Mouse (Mus musculus): ENCODE data around the gene Pga5.

Pga5 gene

GRCm38 (mm10) chr19:10677915-10678771 lies at the start of gene Pga5:
Gene Pga5 (minus strand): TSS chr19:10678071.
- in situ Hi-C loops (cut with MboI; ENCODE audit: unreplicated experiment in 2 of 2) = loop anchor here (5.0 to 25.0 kb wide), 2 partner anchors 34 to 1784 kb away; partner anchors contain the start of gene Mpeg1 (in 1 of the 2)

GRCm38 (mm10) chr19:10724629-10725363 lies 46.9 kb upstream of the Pga5 start:
- in situ Hi-C loops (cut with MboI; ENCODE audit: unreplicated experiment in 2 of 2) = no loop called here

- in situ Hi-C loops (cut with MboI; ENCODE audit: unreplicated experiment in 2 of 2) = no loop called here
Measured at GRCm38 (mm10) chr19:10723649-10724048, 45.8 kb upstream of the Pga5 start.

- in situ Hi-C loops (cut with MboI; ENCODE audit: unreplicated experiment in 2 of 2) = no loop called here
Measured at GRCm38 (mm10) chr19:10723084-10723483, 45.2 kb upstream of the Pga5 start.

GRCm38 (mm10) chr19:10721064-10721463 lies 43.2 kb upstream of the Pga5 start:
- in situ Hi-C loops (cut with MboI; ENCODE audit: unreplicated experiment in 2 of 2) = no loop called here

- in situ Hi-C loops (cut with MboI; ENCODE audit: unreplicated experiment in 2 of 2) = no loop called here
Measured at GRCm38 (mm10) chr19:10720524-10720923, 42.7 kb upstream of the Pga5 start.

- in situ Hi-C loops (cut with MboI; ENCODE audit: unreplicated experiment in 2 of 2) = loop anchor here (5.0 to 10.0 kb wide), 8 partner anchors 37 to 243 kb away; partner anchors contain the start of genes Slc15a3 (in 1 of the 2) and Tmem109 (in 1 of the 2)
Measured at GRCm38 (mm10) chr19:10719751-10720150, 41.9 kb upstream of the Pga5 start.

- in situ Hi-C loops (cut with MboI; ENCODE audit: unreplicated experiment in 2 of 2) = loop anchor here (5.0 to 10.0 kb wide), 8 partner anchors 36 to 244 kb away; partner anchors contain the start of genes Slc15a3 (in 1 of the 2) and Tmem109 (in 1 of the 2)
Measured at GRCm38 (mm10) chr19:10718251-10718775, 40.4 kb upstream of the Pga5 start.

GRCm38 (mm10) chr19:10715476-10715875 lies 37.6 kb upstream of the Pga5 start:
- in situ Hi-C loops (cut with MboI; ENCODE audit: unreplicated experiment in 2 of 2) = loop anchor here (5.0 to 10.0 kb wide), 8 partner anchors 33 to 247 kb away; partner anchors contain the start of genes Slc15a3 (in 1 of the 2) and Tmem109 (in 1 of the 2)

- in situ Hi-C loops (cut with MboI; ENCODE audit: unreplicated experiment in 2 of 2) = loop anchor here (5.0 to 10.0 kb wide), 9 partner anchors 33 to 247 kb away; partner anchors contain the start of genes Pga5 (in 1 of the 2), Slc15a3 (in 1 of the 2) and Tmem109 (in 1 of the 2)
Measured at GRCm38 (mm10) chr19:10714682-10715475, 37.0 kb upstream of the Pga5 start.

GRCm38 (mm10) chr19:10714168-10714567 lies 36.3 kb upstream of the Pga5 start:
- in situ Hi-C loops (cut with MboI; ENCODE audit: unreplicated experiment in 2 of 2) = loop anchor here (5.0 to 10.0 kb wide), 2 partner anchors 37 to 49 kb away; partner anchors contain the start of gene Pga5 (in 1 of the 2)

- in situ Hi-C loops (cut with MboI; ENCODE audit: unreplicated experiment in 2 of 2) = loop anchor here (5.0 to 10.0 kb wide), 2 partner anchors 36 to 49 kb away; partner anchors contain the start of gene Pga5 (in 1 of the 2)
Measured at GRCm38 (mm10) chr19:10713551-10713950, 35.7 kb upstream of the Pga5 start.

GRCm38 (mm10) chr19:10712646-10713045 lies 34.8 kb upstream of the Pga5 start:
- in situ Hi-C loops (cut with MboI; ENCODE audit: unreplicated experiment in 2 of 2) = loop anchor here (5.0 to 10.0 kb wide), 2 partner anchors 35 to 48 kb away; partner anchors contain the start of gene Pga5 (in 1 of the 2)

- in situ Hi-C loops (cut with MboI; ENCODE audit: unreplicated experiment in 2 of 2) = loop anchor here (5.0 to 10.0 kb wide), 2 partner anchors 35 to 47 kb away; partner anchors contain the start of gene Pga5 (in 1 of the 2)
Measured at GRCm38 (mm10) chr19:10712194-10712593, 34.3 kb upstream of the Pga5 start.

- in situ Hi-C loops (cut with MboI; ENCODE audit: unreplicated experiment in 2 of 2) = loop anchor here (5.0 to 10.0 kb wide), 2 partner anchors 33 to 46 kb away; partner anchors contain the start of gene Pga5 (in 1 of the 2)
Measured at GRCm38 (mm10) chr19:10710751-10711150, 32.9 kb upstream of the Pga5 start.

- in situ Hi-C loops (cut with MboI; ENCODE audit: unreplicated experiment in 2 of 2) = loop anchor here (5.0 to 10.0 kb wide), 2 partner anchors 33 to 45 kb away; partner anchors contain the start of gene Pga5 (in 1 of the 2)
Measured at GRCm38 (mm10) chr19:10710088-10710511, 32.2 kb upstream of the Pga5 start.

GRCm38 (mm10) chr19:10709360-10710087 lies 31.7 kb upstream of the Pga5 start:
- in situ Hi-C loops (cut with MboI; ENCODE audit: unreplicated experiment in 2 of 2) = loop anchor here (5.0 to 10.0 kb wide), 2 partner anchors 32 to 45 kb away; partner anchors contain the start of gene Pga5 (in 1 of the 2)

GRCm38 (mm10) chr19:10708900-10709299 lies 31.0 kb upstream of the Pga5 start:
- in situ Hi-C loops (cut with MboI; ENCODE audit: unreplicated experiment in 2 of 2) = no loop called here

Data from v-Abl transformed pro-B cells (cell line).